Mouse (Mus musculus) brown adipose tissue, adult 24 weeks (tissue): ENCODE results near the gene Tmem270. TPM values are rescaled to one million over a fixed set of nuclear protein-coding genes. Genes with fewer than 3 reads are reported as not detected.
"Not testable (repeated sequence)": the region's sequence is repeated elsewhere in the genome, so short reads cannot be mapped to it uniquely, and the experiment has no call there.

Experiments used
- H3K27ac ChIP-seq: fragments of 200-500 bp; replicated peaks from 2 replicates; pipeline ENCODE4 v1.5.1; 2012; ENCODE audit warnings: low read depth, mild to moderate bottlenecking, low read length
- H3K4me1 ChIP-seq: fragments of 200-500 bp; 2 replicates; pipeline ENCODE4 v1.6.1; 2012; ENCODE audit warnings: low read length, mixed read lengths; ENCODE audit not compliant: control insufficient read depth, insufficient read depth, insufficient read length
- H3K4me3 ChIP-seq: fragments of 200-500 bp; 2 replicates; pipeline ENCODE4 v1.5.1; 2012; ENCODE audit warnings: low read depth, mild to moderate bottlenecking, low read length, moderate library complexity; ENCODE audit not compliant: insufficient read depth
- polyA plus RNA-seq: library from polyadenylated mRNA; stranded (reverse); fragments of >200 nt; gene quantifications from 2 replicates; pipeline ENCODE4 v1.2.4, GENCODE M21; 2012; ENCODE audit not compliant: missing spikeins, insufficient read depth, insufficient read length

Gene Tmem270
- polyA plus RNA-seq: not detected in 2 replicates

DNA sequence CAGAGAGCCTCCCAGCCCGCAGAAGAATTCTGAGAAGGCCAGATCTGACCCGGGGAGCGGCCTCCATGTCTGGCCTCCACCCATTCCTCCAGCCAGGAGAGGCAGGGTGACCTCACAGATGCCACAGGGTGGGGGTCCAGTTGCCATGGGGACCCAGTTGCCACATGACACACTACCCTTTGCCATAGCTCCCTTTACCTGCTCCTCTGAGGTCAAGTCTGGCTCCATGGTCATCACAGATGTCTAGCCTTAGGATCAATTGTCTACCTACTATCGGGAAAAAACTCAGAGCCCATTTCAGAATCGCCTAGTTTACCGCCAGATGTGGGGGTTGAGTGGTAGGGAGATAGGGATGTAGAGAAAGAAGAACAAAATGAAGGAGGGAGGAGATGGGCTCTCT is at the start of gene Tmem270:
Gene Tmem270 (minus strand): TSS at position 101 of the 400 bp plus-strand sequence.
- no peaks in the 10 kb centered on the region for H3K4me1 ChIP-seq
- H3K4me3 ChIP-seq: no peak within 1 kb of the TSS
- H3K27ac ChIP-seq: no peak within 1 kb of the TSS

DNA sequence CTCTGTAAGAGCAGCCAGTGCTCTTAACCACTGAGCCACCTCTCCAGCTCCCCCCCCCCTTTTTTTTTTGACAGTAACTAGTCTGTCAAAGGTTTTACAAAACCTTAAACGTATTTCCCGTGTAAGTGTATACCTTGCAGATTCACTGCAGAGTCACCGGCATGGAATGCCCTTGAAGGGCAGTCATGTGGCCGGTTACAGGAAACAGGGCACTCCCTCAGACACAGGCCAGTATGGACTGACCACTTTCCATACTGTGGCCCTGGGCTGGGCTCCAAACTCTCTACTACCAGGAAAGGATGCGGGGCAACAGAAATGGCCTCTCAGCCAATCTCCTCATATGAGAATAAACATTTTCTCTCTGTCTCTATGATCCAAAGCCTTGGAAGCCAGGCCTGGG is 49.0 kb upstream of the Tmem270 start:
- no peak overlapping the region for H3K4me3 ChIP-seq
- no peak overlapping the region for H3K27ac ChIP-seq
- no peaks in the 10 kb centered on the region for H3K4me1 ChIP-seq

DNA sequence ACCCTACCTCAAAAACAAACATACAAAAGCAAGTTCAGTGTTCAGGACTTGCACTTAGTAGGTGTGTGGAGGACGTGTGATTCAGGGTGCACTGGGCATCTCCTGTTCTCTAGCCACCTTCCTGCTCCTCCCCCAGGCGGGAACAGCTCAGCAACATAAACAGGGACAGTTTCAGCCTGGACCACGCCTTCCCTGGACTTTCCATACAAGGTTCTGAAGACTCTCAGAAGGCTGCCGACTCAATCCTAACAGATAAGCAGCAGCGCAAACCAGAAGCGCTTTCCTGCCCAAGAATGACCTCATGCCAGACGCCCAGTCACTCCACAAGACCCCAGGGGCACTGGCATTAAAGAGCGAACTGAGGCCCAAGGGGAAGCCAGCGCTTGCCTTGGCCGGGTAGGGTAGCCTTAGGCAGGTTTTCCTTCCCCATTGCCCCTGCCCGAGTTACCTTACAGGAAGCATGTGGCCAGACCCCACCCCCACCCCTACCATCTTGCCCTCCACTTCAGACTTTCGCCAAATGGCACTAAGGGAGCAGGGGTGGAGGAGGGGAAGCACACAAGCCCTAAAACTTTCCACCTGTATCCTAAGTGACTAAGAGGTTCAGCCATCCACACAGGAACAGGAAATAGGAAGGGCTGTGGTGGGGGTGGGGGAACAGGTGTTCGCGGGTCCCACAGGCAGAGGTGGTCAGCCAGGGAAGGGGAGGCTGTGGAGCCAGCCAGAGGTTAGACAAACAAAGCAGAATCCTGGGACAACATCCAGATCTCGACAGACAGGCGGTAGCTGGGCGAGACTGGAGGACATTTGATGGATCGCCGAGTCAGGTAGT is 44.7 kb upstream of the Tmem270 start:
- no peaks in the 10 kb centered on the region for H3K4me1 ChIP-seq
- H3K27ac ChIP-seq: no peak overlapping the region
- no peak overlapping the region for H3K4me3 ChIP-seq

DNA sequence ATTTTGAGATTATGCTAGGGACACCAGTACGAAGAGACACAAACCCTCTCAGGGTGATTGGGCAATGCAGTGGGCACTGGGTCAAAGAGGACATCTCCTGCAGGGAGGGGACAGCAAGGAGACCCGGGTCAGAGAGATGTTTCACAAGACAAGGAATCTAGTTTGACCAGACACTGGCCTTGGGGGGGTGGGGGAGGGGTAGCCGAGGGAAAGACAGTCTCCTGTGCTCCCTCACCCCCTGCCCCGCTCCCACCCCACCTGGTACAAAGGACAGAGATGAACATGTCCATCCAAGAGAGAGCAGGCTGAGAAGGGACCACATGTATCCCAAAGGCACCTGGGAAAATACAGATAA is 41.5 kb upstream of the Tmem270 start:
- H3K4me1 ChIP-seq: no peaks in the 10 kb centered on the region
- H3K27ac ChIP-seq: no peak overlapping the region
- no peak overlapping the region for H3K4me3 ChIP-seq

DNA sequence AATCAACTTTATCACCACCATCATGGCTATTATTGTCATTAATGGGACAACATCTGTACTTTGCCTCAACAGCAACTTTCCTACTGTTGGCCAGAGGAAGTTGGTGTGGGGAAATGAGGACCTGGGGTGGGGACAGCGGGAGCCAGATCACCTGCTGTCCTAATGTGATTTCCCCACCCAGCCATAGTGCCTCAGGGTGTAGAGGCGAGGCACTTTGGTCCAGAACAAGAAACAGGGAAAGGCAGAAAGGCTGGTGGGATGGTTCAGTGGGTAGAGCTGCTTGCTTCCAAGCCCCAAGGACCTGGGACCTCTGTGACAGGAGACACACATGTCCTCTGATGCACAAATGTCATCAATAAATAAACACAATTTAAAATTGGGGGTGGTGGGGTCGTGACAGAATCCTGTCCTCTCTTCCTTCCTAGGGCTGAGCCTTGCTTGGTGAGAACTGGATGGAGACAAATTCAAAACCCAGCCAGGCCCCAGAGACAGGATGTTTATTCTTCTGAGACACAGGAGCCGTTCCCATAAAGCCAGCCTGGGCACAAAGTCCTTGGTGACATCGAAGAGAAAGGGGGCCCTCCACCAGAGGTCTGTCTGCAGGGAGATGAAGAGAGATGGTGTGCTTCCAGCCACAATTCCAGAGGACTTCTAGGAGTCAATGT is 41.0 kb upstream of the Tmem270 start:
- H3K4me3 ChIP-seq: no peak overlapping the region
- no peak overlapping the region for H3K27ac ChIP-seq
- no peaks in the 10 kb centered on the region for H3K4me1 ChIP-seq

DNA sequence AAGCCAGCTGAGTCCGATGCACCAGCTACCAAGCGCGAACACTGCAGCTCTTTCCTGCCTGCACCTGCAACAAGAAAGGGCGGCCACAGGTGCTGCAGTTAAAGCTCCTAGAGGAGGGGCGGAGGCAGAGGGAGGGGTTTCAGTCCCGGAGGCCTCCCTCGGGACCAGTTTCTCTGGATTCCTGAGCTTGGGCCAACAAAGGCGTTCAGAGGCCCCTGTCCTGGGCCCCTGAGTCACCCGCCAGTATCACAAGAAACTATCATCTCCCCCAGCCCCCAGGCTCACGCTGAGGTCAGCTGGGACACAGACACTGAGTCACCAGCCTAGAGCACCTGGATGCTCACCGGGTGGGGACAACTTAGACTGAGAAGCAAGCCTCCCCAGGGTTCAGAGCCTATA is 40.3 kb upstream of the Tmem270 start, which contains the start of gene Cldn4:
Gene Cldn4 (minus strand): TSS at position 78 of the 399 bp plus-strand sequence.
- Histone ChIP-seq H3K4me1 (no peaks in the 10 kb centered on the region), H3K27ac (no peak within 1 kb of the TSS), H3K4me3 (no peak within 1 kb of the TSS)

DNA sequence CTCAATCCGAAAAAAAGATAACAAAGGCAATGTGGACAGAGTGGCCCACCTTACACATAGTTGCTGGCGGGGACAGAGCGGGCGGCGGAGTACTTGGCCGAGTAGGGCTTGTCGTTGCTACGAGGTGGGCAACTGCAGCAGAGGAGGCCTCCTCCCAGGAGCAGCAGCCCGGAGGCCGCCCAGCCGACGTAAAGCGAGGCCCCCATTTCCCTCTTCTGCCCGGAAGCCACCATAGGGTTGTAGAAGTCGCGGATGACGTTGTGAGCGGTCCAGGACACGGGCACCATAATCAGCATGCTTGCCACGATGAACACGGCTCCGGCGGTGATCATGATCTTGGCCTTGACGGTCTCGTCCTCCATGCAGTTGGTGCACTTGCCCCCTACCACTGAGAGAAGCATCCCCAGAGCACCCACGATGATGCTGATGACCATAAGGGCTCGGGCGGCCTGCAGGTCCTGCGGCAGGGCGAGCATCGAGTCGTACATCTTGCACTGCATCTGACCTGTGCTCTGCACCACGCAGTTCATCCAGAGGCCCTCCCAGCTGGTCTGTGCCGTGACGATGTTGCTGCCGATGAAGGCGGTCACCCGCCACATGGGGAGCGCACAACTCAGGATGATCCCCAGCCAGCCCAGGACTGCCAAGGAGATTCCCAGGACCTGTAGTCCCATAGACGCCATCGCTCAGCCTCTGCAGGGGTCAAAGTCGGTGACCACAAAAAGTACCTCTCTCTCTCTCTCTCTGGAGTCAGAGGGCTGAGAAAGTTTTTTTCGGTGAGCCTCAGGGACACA is 39.7 kb upstream of the Tmem270 start:
- no peaks in the 10 kb centered on the region for H3K4me1 ChIP-seq
- H3K27ac ChIP-seq: no peak overlapping the region
- H3K4me3 ChIP-seq: no peak overlapping the region

DNA sequence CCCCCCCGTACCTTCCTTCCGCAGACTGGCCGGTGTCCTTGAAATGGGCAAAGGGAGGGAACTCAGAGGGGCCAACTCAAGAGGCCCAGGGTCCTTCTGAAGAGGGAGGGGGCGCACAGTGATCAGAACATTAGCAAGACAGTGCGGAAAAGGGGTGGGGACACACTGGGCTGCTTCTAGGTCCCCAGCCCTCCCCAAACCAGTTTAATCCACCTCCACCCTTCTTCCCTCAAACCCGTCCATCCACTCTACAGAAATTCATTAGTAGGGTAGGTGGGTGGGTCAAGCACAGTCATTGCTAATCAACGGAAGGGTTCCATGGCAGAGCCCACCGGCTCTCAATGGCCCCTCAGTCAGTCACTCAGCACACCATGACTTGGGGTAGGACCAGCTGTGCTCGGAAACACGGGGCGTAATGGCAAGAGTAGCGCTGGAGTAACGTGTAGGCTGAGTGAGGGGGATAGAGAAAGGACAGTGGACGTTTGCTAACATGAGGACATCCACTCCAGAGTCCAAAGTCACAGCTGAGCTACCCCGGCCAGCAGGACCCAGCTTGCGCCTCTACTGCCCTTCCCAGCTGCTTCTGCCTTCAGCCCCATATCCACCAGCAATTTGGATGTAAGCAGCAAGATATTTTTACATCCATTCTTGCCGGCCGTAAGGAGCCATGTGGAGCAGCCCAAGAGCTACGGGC is 38.9 kb upstream of the Tmem270 start:
- Histone ChIP-seq H3K4me3 (no peak overlapping the region), H3K27ac (no peak overlapping the region), H3K4me1 (no peaks in the 10 kb centered on the region)

DNA sequence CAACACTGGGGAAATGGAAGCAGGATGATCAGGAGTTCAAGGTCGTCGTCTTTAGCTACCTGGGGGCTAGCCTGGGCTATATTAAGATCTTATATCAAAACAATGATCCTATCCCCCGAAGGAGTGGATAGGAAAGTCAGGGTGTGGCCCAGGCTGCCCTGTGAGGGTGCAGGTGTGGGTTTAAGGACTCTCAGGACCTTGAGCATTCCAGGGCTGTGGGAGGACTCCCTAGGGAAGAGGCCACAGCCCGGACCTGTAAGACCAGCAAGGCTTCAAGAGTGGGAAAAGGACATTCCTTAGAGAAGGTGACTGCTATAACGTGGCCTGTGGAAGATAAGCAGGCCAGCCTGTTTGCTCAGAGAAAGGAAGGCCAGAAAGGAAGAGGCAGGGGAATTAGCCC is 37.6 kb upstream of the Tmem270 start:
- no peaks in the 10 kb centered on the region for H3K4me1 ChIP-seq
- no peak overlapping the region for H3K27ac ChIP-seq
- no peak overlapping the region for H3K4me3 ChIP-seq

DNA sequence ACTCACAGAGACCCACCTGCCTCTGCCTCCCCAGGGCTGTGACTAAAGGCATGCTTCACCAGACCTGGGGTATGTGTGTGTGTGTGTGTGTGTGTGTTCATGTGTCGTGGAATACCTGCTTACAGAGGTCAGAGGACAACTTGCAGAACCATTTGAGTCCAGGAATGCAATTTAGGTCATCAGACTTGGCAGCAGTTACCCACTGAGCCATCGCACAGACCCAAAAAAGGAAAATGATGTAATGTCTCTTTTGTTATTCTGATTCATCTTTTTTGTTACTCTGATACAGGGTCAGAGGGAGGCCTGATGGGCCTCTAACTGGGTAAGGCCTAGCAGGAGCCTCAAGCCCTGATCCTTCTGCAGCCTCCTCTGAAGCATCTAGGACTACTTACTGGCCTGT is 36.2 kb upstream of the Tmem270 start:
- no peak overlapping the region for H3K4me3 ChIP-seq
- no peaks in the 10 kb centered on the region for H3K4me1 ChIP-seq
- H3K27ac ChIP-seq: no peak overlapping the region

DNA sequence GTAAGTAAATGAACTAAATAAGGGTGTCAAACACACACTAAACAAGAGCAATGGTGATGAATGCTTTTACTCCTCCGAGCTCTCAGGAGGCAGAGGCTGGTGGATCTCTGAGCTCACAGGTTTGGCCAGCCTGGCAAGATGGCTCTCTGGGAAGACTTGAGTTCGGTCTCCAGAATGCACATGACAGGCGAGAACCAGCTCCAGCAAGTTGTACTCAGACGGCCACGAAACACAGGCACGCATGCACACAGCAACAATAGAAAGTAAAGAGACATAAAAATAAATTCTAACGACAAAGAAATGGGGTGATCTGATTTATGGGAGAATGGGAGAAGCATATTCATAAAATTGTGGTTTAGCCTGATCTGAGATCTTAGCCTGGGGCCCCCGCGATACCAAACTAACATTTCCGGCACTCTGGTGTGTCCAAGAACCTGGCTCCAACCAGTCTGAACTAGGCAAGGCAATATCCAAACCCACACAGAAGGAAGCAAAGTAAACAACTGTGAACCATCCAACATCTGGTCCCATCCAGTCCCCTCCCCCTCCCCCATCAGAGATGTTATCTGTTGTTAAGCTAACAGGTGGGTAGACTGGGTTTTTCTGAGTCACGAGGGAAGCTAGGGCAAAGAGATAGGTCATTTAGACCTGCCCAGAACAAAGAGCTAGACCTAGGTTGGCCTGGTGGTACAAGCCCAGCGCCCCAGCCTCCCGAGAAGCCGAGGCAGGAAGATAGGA is 35.1 kb upstream of the Tmem270 start:
- Histone ChIP-seq H3K27ac (no peak overlapping the region), H3K4me1 (no peaks in the 10 kb centered on the region), H3K4me3 (no peak overlapping the region)

DNA sequence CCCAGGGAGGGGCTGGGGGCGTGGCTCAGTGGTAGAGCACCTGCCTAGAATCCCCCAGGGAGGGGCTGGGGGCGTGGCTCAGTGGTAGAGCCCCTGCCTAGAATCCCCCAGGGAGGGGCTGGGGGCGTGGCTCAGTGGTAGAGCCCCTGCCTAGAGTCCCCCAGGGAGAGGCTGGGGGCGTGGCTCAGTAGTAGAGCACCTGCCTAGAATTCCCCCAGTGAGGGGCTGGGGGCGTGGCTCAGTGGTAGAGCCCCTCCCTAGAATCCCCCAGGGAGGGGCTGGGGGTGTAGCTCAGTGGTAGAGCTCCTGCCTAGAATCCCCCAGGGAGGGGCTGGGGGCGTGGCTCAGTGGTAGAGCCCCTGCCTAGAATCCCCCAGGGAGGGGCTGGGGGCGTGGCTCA is 33.0 kb upstream of the Tmem270 start:
- H3K4me3 ChIP-seq, H3K4me1 ChIP-seq, H3K27ac ChIP-seq: not testable (repeated sequence)

DNA sequence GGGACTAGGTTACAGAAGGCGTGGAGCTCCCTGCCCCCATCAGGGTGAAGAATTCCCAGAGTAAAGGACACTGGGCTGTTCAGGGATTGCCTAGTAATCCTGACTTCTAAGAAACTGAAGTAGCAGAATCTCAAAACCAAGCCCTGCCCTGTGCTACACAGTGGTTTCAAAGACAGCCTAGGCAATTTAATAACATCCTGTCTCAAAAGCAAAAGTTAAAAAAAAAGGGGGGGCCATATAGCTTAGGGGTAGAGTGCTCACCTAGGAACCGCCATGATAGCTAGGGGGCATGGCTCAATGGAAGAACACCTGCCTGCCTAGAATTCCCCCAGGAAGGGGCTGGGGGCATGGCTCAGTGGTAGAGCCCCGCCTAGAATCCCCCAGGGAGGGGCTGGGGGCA is 32.5 kb upstream of the Tmem270 start:
- no peak overlapping the region for H3K4me3 ChIP-seq
- no peak overlapping the region for H3K27ac ChIP-seq
- H3K4me1 ChIP-seq: no peaks in the 10 kb centered on the region

DNA sequence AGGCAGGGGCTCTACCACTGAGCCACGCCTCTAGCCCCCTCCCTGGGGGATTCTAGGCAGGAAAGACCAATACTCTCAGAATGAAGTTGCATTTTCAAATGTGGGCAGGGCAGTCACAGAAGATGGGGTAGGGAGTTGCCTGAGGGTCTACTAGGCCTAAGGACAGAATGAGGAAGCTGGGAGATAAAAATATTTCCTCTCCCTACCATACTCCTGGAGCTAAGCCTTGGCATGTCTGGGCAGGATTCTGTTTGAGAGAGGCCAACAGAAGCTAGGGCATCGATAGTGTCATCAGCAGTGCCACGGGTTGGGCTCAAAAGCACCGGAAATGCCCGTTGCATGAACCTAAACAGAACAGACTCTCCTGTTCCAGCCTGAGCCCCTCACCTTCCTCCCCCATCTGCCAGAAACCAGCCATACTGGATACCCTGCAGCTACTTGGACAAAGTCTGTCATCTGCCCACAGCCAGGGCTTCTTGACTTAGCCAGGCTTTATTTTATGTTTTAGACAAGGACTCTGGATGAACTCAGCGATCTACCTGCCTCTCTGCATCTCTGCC is 30.2 kb upstream of the Tmem270 start:
- H3K4me1 ChIP-seq: no peaks in the 10 kb centered on the region
- H3K4me3 ChIP-seq: no peak overlapping the region
- no peak overlapping the region for H3K27ac ChIP-seq
